Mouse (Mus musculus): Measurements from ENCODE around the gene Ralb.

Gene Ralb

GRCm38 (mm10) chr1:119494024-119494711 lies 10.4 kb downstream of the Ralb start:
- DNase-seq (ENCODE audit: low spot score in 2 of 2) = no peak

DNA sequence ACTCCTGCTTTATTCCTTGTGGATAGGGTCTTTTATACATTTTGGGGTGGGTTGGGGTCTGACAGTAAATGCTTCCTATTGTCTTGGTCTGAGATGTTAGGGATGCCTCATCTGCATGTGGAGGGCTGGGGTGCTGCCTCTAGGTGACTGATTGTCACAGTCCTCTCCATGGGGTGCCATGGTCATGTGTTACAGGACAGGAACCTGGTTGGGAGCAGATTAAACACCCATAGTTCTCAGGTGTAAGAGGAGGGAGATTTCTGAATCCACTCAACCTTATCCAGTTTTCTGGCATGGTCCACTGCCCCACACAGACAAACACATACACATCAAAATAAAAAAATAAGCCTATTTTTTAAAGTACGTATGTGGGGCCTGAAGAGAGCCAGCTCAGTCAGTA lies 12.1 kb downstream of the Ralb start:
- no peak for DNase-seq (ENCODE audit: low spot score in 2 of 2)

- peak; percentile 28 to 41 for DNase-seq (ENCODE audit: low spot score in 2 of 2)
Observed at GRCm38 (mm10) chr1:119492097-119492496, 12.5 kb downstream of the Ralb start.

GRCm38 (mm10) chr1:119490765-119491164 lies 13.8 kb downstream of the Ralb start:
- no peak for DNase-seq (ENCODE audit: low spot score in 2 of 2)

DNA sequence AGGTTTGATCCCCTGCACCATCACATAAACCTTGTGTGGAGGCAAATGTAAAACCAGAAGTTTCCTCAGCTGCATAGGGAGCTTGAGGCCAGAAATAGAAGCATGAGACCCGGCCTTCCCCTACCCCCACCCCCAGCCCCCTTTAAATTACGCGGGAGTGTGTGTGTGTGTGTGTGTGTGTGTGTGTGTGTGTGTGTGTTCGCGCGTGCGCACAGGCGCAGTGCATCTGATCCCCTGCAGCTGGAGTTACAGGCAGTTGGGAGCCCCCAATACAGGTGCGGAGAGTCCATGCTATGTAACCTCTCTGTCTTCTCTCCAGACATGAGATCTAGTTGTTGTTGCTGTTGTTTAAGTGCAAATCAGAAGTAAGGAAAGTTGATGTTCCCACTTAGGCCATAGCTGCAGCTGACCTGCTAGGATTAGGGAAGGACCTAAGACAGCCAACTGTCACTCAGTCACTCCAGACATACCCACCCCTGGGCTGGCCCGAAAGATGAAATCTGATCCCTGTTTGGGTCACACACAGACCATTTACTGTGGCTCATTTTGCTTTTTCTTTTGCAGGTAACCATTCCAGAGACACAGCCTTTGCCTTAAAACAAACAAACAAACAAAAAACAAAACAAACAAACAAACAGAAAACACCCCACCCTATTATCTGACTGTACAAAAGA lies 16.5 kb downstream of the Ralb start:
- no peak for DNase-seq (ENCODE audit: low spot score in 2 of 2)

GRCm38 (mm10) chr1:119485825-119486224 lies 18.8 kb downstream of the Ralb start:
- no peak for DNase-seq (ENCODE audit: low spot score in 2 of 2)

DNA sequence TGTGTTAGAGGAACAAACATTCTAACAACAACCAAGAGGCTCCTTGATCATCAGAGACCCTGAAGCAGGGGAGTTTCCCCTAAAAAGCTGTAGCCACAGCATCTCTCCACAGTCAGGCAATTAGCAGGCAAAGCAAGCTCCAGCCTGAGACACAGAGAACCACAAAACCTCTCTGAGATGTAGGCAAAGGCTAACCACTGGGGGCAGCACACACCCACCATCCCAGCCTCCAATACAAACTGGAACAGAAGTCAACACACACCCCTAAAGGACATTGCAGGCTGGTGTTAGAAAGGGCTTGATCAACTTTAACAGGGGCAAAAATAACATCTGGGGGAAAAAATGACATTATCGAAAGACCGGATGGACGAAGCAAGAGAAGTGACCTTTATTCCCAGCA lies 20.1 kb downstream of the Ralb start:
- DNase-seq (ENCODE audit: low spot score in 2 of 2) = no peak

GRCm38 (mm10) chr1:119482891-119483290 lies 21.7 kb downstream of the Ralb start:
- DNase-seq (ENCODE audit: low spot score in 2 of 2) = no peak

DNA sequence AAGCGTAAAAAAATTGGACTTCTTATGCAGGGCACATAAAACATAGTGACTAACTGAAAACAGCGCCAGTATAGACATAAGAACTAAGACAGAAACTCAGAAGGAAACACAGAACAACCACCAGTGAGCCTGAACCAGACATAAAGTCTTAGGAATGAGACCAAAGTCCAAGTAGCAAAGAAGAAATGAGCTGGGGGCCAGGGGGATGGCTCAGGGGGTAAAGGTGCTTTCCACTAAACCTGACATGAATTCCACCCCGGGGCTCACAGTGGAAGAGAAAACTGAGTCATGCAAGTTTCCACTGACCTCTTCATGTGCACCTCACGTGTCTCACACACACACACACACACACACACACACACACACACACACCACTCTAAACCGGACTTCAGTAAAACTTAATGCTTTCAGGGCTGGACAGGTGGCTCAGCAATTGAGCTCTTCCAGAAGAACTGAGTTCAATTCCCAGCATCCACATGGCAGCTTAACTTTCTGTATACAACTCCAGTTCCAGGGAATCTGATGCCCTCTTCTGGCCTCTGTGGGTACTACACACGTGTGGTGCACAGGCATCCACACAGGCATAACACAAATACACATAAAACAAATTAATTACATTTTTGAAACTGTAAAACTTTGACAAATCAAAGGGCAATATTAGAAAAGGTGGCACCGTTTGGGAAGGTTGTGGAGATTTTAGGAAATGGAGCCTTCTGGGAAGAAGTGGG lies 23.2 kb downstream of the Ralb start:
- no peak for DNase-seq (ENCODE audit: low spot score in 2 of 2)

DNA sequence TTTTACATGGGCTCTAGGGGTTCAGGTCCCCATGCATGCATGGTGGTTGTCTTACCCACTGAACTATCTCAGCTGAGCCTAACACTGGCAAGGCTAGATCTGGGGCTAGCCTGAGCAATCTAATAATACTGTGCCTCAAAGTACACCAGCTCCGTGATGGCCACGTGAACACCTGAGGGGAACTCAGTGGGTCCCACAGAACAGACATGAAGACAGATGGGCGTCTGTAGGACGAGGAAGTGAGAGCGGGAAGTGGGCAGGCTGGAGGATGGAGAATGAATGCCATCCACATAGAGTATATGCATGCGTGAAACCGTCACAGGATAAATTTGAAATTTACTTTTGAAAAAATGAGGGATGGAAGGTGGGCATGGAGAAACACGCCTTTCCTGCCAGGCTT lies 23.9 kb downstream of the Ralb start:
- no peak for DNase-seq (ENCODE audit: low spot score in 2 of 2)

DNA sequence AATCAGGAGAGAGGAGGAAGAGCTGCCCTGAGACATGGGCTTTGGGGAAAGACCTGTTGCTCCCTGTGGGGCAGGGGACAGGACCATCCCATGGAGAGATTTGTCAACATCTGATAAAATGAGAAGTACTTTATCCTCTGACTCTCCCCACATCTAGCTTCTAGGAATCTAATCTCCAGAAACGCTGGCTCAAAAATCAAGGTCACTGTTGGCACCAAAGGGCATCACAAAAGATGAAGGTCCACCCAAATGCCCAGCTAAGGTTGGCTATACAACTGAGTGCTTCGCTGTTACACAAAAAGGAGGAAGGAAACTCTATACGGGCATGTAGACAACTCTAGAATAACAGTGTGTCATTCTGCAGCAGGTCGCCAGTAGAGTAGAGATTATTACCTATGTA lies 25.0 kb downstream of the Ralb start:
- no peak for DNase-seq (ENCODE audit: low spot score in 2 of 2)

- no peak for DNase-seq (ENCODE audit: low spot score in 2 of 2)
Observed at GRCm38 (mm10) chr1:119476905-119477353, 27.7 kb downstream of the Ralb start.

DNA sequence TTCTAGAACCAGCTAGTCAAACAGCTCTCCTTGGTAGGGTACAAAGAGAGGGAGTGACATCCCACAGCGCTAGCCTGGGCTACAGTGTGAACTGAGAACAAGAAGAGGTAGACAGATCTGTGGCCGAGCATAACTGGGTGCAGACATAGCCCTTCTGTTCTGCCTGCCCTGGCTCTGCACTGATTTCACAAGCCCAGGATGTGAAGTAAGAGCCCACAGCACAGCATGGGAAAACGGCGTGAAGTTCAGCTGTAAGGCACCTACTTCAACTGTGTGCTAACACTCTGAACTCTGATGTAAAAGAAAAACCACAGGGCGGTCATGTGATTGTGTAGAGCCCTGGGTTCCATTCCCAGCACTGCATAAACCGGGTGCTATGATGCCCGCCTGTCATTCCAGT lies 29.9 kb downstream of the Ralb start:
- DNase-seq (ENCODE audit: low spot score in 2 of 2) = no peak

- no peak for DNase-seq (ENCODE audit: low spot score in 2 of 2)
Observed at GRCm38 (mm10) chr1:119472648-119473047, 31.9 kb downstream of the Ralb start.

DNA sequence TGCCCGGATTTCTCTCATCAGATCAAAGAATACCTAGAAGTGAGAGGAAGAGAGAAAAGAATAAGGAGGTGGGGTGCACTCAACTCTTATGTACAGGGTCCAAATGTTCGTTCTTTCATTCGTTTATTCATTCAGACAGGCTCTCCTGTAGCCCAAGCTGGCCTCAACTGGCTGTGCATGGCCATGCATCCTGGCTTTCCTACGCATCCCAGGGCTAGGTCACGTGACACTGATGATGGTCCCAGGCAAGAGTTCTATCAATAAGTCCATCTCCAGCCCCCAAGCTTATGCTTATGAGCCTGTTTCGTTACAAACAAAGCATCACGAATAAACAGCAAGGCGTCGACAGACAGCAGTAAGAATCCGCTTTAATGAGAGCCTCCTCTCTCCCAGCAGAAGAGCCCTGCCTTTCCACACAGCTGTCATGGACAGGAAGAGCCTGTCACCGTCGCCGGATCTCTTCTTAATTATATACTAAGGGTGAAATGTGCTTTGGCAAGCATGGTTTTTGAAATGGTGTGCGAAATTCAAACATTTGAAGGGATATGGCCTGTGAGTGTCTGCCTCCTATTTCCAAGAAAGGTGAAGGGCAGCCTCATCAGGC lies 32.7 kb downstream of the Ralb start:
- no peak for DNase-seq (ENCODE audit: low spot score in 2 of 2)

GRCm38 (mm10) chr1:119463386-119463785 lies 41.2 kb downstream of the Ralb start:
- peak in 1 of 2 experiments; percentile 21 for DNase-seq (ENCODE audit: low spot score in 2 of 2)

- DNase-seq (ENCODE audit: low spot score in 2 of 2) = no peak
Observed at GRCm38 (mm10) chr1:119460062-119460461, 44.5 kb downstream of the Ralb start.

GRCm38 (mm10) chr1:119457993-119458605 lies 46.5 kb downstream of the Ralb start:
- peak; percentile 25 to 32 for DNase-seq (ENCODE audit: low spot score in 2 of 2)

- DNase-seq (ENCODE audit: low spot score in 2 of 2) = no peak
Observed at GRCm38 (mm10) chr1:119457528-119457855, 47.1 kb downstream of the Ralb start.

DNA sequence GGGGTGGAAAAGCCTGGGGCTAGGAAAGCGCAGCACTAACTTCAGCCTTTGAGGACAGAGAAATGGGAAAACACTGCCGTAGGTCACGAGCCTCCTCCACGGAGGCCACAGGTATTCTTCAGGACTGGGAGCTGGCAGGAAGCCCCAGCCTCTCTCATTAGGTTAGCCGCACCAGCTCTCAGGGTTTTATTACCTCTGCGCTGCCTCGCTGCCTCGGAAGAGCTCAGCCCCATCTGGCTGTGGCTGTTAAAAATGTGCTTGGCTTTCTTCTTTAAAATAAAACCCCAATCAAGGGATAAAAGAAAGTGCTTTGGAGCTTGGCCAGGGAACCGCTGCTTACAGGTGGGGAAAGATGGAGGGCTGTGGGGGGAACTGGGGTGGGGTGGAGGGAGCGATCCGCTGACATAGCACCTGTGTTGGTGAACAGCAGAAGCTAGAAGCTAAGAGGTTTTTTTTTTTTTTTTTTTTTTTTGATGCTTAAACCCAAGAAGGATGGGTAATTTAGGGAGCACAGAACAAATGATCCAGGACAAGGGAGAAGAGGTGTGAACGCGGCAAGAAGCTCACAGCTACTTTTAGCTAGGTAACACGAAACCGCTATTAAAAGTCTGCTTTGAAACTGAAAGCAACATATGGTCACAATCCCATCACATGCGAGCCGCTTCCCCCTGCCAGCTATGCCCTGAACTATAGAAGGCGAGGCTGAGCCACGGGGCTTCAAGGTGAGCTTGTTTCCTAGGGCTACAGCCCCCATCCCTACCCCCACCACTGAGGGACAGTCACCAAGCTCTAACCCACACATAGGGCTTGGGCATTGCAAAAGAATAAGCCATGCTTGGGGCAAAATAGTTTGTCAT lies 47.7 kb downstream of the Ralb start:
- DNase-seq (ENCODE audit: low spot score in 2 of 2) = peak in 1 of 2 experiments; percentile 2

GRCm38 (mm10) chr1:119453731-119454130 lies 50.9 kb downstream of the Ralb start:
- DNase-seq (ENCODE audit: low spot score in 2 of 2) = no peak

All from natural killer cell, adult 2 months (primary cell).